Mouse (Mus musculus): ENCODE results near the gene Slc22a19. TPM values are rescaled to one million over a fixed set of nuclear protein-coding genes. Genes with fewer than 3 reads are reported as not detected.

Slc22a19 gene
- not detected for total RNA-seq (2023)

GRCm38 (mm10) chr19:7711148-7711547, at the start of gene Slc22a19:
Slc22a19 (minus strand) TSS chr19:7711310.

Other genes with a start within 250 kb of the Slc22a19 start
- gene Rtn3, start 228.0 kb downstream of the Slc22a19 start, total RNA-seq (2023), result 43.4 TPM
- gene Atl3, start 217.3 kb downstream of the Slc22a19 start, total RNA-seq (2023), result 53.0 TPM
- 19.3 TPM for gene Pla2g16, start 153.9 kb downstream of the Slc22a19 start, total RNA-seq (2023)
- gene Lgals12, start 104.1 kb downstream of the Slc22a19 start, total RNA-seq (2023), result not detected
- 0.56 TPM for gene Hrasls5, start 98.8 kb downstream of the Slc22a19 start, total RNA-seq (2023)
- not detected for gene Slc22a26, start 91.4 kb upstream of the Slc22a19 start, total RNA-seq (2023)

Measured in CD4-positive naive resting alpha-beta T cell, adult 76 days (primary cell).